Mouse (Mus musculus) cerebellum, adult 2 months (tissue): ENCODE data around the gene Prnd.

Experiments
- CTCF ChIP-seq: fragments of 200-500 bp; IDR thresholded peaks from 2 replicates; pipeline ENCODE4 v1.5.1; 2011; ENCODE audit warnings: low read depth, mild to moderate bottlenecking, control low read depth, low read length, moderate library complexity, borderline replicate concordance; ENCODE audit not compliant: insufficient read depth
- POLR2A ChIP-seq: fragments of 200-500 bp; IDR thresholded peaks from 2 replicates; pipeline ENCODE4 v1.6.1; 2011; ENCODE audit warnings: low read length, control low read depth, borderline replicate concordance; ENCODE audit not compliant: insufficient read depth

DNA sequence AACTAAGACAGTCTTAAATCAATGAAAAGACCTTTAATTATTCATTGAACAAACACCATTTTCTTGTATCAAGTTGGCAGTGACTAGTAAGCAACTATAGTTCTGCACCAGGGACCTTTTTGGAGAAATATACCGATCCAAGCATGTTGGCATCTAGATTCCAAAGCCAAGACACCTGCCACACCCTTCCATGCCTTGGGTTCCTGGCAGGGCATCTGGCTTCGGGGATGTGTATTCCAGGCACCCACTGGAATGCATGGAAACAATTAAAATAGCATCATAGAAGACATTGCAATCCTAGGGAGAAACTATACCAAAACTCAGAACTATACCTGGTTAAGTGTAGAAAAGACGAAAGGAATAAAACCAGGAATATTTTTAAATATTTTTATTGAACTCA lies 44.4 kb upstream of the Prnd start:
- TF ChIP-seq CTCF (no peak), POLR2A (no peak)
